Mouse (Mus musculus) heart, embryonic 16.5 days (tissue): Measurements from ENCODE around the gene Sap18. TPM values are rescaled to one million over a fixed set of nuclear protein-coding genes. Genes with fewer than 3 reads are reported as not detected.
"Not testable (repeated sequence)": the region's sequence is repeated elsewhere in the genome, so short reads cannot be mapped to it uniquely, and the experiment has no call there.

Source experiments
- ATAC-seq: fragments of 200-750 bp; cut with Nextera tagmentation; replicated peaks from 2 replicates; pipeline ENCODE4 v1.8.0; 2017; ENCODE audit warnings: moderate number of reproducible peaks; ENCODE audit not compliant: insufficient read depth, low FRiP score; ENCODE audit errors: extremely low read depth
- H3K27ac ChIP-seq: fragments of 300-500 bp; sonication (generic); 2 replicates; pipeline ENCODE4 v1.5.1; 2014; ENCODE audit warnings: mild to moderate bottlenecking, low read length, control low read depth, moderate library complexity
- H3K27me3 ChIP-seq: fragments of 300-500 bp; sonication (generic); 2 replicates; pipeline ENCODE4 v1.6.1; 2014; ENCODE audit warnings: low read length, mixed read lengths; ENCODE audit not compliant: control insufficient read depth, insufficient read depth
- H3K36me3 ChIP-seq: fragments of 300-500 bp; sonication (generic); 2 replicates; pipeline ENCODE4 v1.6.1; 2014; ENCODE audit not compliant: control insufficient read depth, insufficient read depth
- H3K4me1 ChIP-seq: fragments of 300-500 bp; sonication (generic); 2 replicates; pipeline ENCODE4 v1.6.1; 2014; ENCODE audit warnings: low read length, mixed read lengths; ENCODE audit not compliant: control insufficient read depth, insufficient read depth
- H3K4me2 ChIP-seq: fragments of 300-500 bp; sonication (generic); 2 replicates; pipeline ENCODE4 v1.6.1; 2014; ENCODE audit warnings: low read depth, mild to moderate bottlenecking, control low read depth, low read length
- H3K4me3 ChIP-seq: fragments of 300-500 bp; sonication (generic); 2 replicates; pipeline ENCODE4 v1.5.1; 2014; ENCODE audit warnings: mild to moderate bottlenecking, control low read depth, low read length
- H3K9ac ChIP-seq: fragments of 300-500 bp; sonication (generic); 2 replicates; pipeline ENCODE4 v1.6.1; 2014; ENCODE audit warnings: low read length, control low read depth
- H3K9me3 ChIP-seq: fragments of 300-500 bp; sonication (generic); replicated peaks from 2 replicates; pipeline ENCODE4 v1.6.1; 2016; ENCODE audit warnings: low read length; ENCODE audit not compliant: control insufficient read depth
- WGBS: fragments of 180-500 bp; shearing (Covaris S2); extraction: QIAGEN DNeasy Blood & Tissue Kit; methylation state at CpG from one replicate; pipeline ENCODE4 v1.1.7; 2014; 5-methylcytosine and 5-hydroxymethylcytosine counted together
- polyA plus RNA-seq: library from polyadenylated mRNA; unstranded; fragments of >200 nt; fragmentation: Nextera tagmentation; extraction: Ambion mirVana; gene quantifications from 2 replicates; pipeline ENCODE4 v1.2.1, GENCODE M21; 2015

Gene Sap18
- polyA plus RNA-seq, 1 experiment from 2014 or later: 16.4 TPM

- Histone ChIP-seq H3K9me3 (no peaks in the 10 kb centered on the region; the same call in 1 of the 2 replicates), H3K36me3 (peaks cover 46% of the 10 kb centered on the region), H3K27me3 (no peaks in the 10 kb centered on the region), H3K4me2 (no peak overlapping the region), H3K4me3 (no peak overlapping the region), H3K9ac (no peak overlapping the region), H3K4me1 (no peaks in the 10 kb centered on the region), H3K27ac (no peak overlapping the region)
- no peak for ATAC-seq
- WGBS: 71% methylated on average over 2 of the region's 2 CpGs
Observed at GRCm38 (mm10) chr14:57810886-57811285, 12.9 kb downstream of the Sap18 start.

GRCm38 (mm10) chr14:57811844-57812243, 13.9 kb downstream of the Sap18 start:
- ATAC-seq: no peak
- Histone ChIP-seq H3K36me3 (peaks cover 48% of the 10 kb centered on the region), H3K27ac (no peak overlapping the region), H3K27me3 (no peaks in the 10 kb centered on the region), H3K4me1 (no peaks in the 10 kb centered on the region), H3K4me2 (no peak overlapping the region), H3K9ac (no peak overlapping the region), H3K4me3 (no peak overlapping the region), H3K9me3 (no peaks in the 10 kb centered on the region; the same call in 1 of the 2 replicates)
- 92% methylated on average over 5 of the region's 5 CpGs for WGBS

GRCm38 (mm10) chr14:57820839-57821238, 22.9 kb downstream of the Sap18 start:
- ATAC-seq: no peak
- no peaks in the 10 kb centered on the region for H3K27me3 ChIP-seq
- 45% methylated on average over 4 of the region's 4 CpGs for WGBS
- H3K4me2 ChIP-seq: no peak overlapping the region
- peaks cover 10% of the 10 kb centered on the region for H3K4me1 ChIP-seq
- H3K9ac ChIP-seq: no peak overlapping the region
- no peak overlapping the region for H3K27ac ChIP-seq
- H3K36me3 ChIP-seq: peaks cover 35% of the 10 kb centered on the region
- no peak overlapping the region for H3K4me3 ChIP-seq
- no peaks in the 10 kb centered on the region for H3K9me3 ChIP-seq

DNA sequence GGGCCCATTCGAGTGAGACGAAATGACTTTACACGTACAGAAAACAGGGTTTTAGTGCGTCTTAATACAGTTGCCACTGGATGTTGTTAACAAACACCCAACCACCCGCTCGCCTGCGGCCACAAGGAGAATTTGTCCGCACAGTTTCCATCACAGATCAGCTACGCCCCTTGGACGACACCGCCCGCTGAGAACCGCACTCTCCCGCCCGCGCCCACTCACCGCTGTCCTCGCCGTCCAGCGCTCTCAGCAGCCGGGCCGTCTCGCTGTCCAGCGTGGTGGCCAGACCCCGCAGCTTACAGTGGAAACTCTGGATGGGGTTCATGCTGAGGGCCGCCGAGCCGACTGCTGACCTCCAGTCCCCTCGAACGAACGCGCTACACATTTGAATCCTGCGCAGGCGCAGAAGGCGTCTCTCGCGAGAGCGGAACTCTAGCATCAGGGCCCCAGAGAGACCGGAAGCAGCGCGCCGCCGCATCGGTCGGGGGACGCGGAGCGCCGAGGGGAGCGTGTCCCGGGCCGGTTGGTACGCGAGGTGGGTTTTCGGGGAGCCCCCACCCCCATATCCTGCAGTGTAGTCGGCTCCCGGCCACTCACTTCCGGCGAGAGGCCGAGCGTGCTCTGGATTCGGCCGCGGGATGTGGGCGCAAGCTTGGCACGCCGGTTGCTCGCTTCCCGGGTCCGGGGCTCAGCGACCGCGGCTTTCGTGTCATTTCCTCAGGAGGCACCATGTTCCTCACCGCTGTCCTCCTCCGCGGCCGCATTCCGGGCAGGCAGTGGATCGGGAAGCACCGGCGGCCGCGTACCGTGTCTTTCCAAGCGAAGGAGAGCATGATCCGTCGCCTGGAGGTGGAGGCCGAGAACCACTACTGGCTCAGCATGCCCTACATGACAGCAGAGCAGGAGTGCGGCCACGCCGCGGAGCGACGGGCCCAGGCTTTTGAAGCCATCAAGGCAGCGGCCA, 28.1 kb downstream of the Sap18 start, which contains the start of the genes Ska3 and Mrpl57:
Ska3 (minus strand) TSS at position 398 of the 964 bp plus-strand sequence.
Mrpl57 (plus strand) TSS at position 447 of the 964 bp plus-strand sequence.
- Histone ChIP-seq H3K9ac (peak within 1 kb of the TSS; percentile 89), H3K36me3 (peaks cover 11% of the 10 kb centered on the region), H3K4me1 (peaks cover 19% of the 10 kb centered on the region), H3K4me3 (peak within 1 kb of the TSS; percentile 93), H3K4me2 (peak within 1 kb of the TSS; percentile 80), H3K27ac (peak within 1 kb of the TSS; percentile 81), H3K9me3 (no peaks in the 10 kb centered on the region), H3K27me3 (no peaks in the 10 kb centered on the region)
- ATAC-seq: peak; percentile 95
- WGBS: under 1% methylated on average over 96 of the region's 96 CpGs

DNA sequence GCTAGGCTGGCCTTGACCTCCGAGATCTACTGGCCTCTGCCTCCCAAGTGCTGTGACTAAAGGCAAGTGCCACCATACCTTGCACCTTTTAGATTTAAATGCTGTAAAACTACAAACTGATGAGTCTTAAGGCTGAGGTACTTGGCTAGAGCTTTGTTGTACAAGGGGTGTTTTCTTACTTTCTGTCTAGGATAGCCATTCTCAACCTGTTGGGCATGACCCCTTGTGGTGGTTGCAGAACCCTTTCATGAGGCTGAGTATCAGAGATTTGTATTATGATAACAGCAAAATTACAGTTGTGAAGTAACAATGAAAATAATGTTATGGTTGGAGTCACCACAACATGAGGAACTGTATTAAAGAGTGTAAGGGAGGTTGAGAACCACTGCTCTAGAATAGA, 29.3 kb downstream of the Sap18 start:
- Histone ChIP-seq H3K9me3 (no peaks in the 10 kb centered on the region), H3K4me1 (peaks cover 19% of the 10 kb centered on the region), H3K36me3 (peaks cover 1% of the 10 kb centered on the region; the same call in 1 of the 2 replicates), H3K4me3 (peak overlapping the region; percentile 93), H3K4me2 (peak overlapping the region; percentile 80), H3K9ac (peak overlapping the region; percentile 89), H3K27ac (peak overlapping the region; percentile 81), H3K27me3 (no peaks in the 10 kb centered on the region)
- ATAC-seq: no peak
- 67% methylated on average over 1 of the region's 1 CpGs for WGBS

DNA sequence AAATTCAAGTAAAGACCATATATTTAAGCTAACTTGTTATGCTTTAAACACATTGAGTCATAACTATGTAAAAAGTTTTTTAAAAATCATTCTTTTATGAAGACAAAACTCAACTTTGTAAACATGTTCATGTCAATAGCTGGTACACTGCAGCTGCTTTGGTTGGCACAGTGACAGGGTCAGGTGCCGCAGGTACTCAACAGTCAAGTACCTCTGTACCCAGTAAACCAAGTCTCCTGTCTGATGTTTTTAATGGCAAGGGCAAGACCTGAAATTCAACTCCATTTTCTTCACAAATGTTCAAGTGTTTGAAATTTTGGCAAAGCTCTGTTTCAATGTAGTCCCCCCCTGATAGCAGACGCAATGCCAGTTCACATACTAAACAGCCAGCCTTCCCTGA, 35.5 kb downstream of the Sap18 start:
- Histone ChIP-seq H3K27me3 (no peaks in the 10 kb centered on the region), H3K4me2 (no peak overlapping the region), H3K27ac (no peak overlapping the region), H3K9me3 (no peaks in the 10 kb centered on the region), H3K4me3 (no peak overlapping the region), H3K9ac (no peak overlapping the region), H3K36me3 (peaks cover 19% of the 10 kb centered on the region), H3K4me1 (no peaks in the 10 kb centered on the region)
- no peak for ATAC-seq
- 83% methylated on average over 2 of the region's 2 CpGs for WGBS

DNA sequence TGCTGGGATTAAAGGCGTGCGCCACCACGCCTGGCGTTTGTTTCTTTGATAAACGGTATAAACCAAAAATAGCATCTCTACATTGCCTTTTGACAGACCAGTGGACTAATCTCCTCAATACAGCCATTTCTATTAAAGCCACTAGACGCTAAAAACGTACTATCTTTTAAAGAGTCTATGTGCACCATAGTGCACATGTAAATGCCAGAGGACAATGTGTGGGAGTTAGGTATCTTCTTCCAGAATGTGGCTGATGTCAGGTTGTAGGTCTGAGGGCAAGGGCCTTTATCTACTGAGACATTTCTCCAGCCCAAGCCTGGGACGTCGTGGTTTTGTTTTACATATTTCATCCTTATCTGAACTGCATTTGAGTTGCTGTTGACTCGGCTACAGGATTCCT, 37.2 kb downstream of the Sap18 start:
- H3K4me3 ChIP-seq: no peak overlapping the region
- peaks cover 29% of the 10 kb centered on the region for H3K36me3 ChIP-seq
- H3K9ac ChIP-seq: no peak overlapping the region
- no peak overlapping the region for H3K4me2 ChIP-seq
- no peaks in the 10 kb centered on the region for H3K9me3 ChIP-seq
- no peaks in the 10 kb centered on the region for H3K27me3 ChIP-seq
- no peaks in the 10 kb centered on the region for H3K4me1 ChIP-seq
- 77% methylated on average over 10 of the region's 10 CpGs for WGBS
- no peak for ATAC-seq
- H3K27ac ChIP-seq: no peak overlapping the region

- H3K4me2 ChIP-seq: no peak overlapping the region
- H3K9me3 ChIP-seq: no peaks in the 10 kb centered on the region
- peaks cover 11% of the 10 kb centered on the region for H3K36me3 ChIP-seq
- H3K27me3 ChIP-seq: no peaks in the 10 kb centered on the region
- H3K27ac ChIP-seq: no peak overlapping the region
- no peak for ATAC-seq
- no peaks in the 10 kb centered on the region for H3K4me1 ChIP-seq
- H3K4me3 ChIP-seq: no peak overlapping the region
- 84% methylated on average over 3 of the region's 3 CpGs for WGBS
- H3K9ac ChIP-seq: no peak overlapping the region
Observed at GRCm38 (mm10) chr14:57844535-57844934, 46.6 kb downstream of the Sap18 start.

GRCm38 (mm10) chr14:57848061-57848460, 50.1 kb downstream of the Sap18 start:
- H3K4me3 ChIP-seq, ATAC-seq, H3K27me3 ChIP-seq, H3K36me3 ChIP-seq, H3K9me3 ChIP-seq, H3K9ac ChIP-seq, H3K4me2 ChIP-seq, H3K4me1 ChIP-seq, H3K27ac ChIP-seq: not testable (repeated sequence)
- WGBS: 86% methylated on average over 5 of the region's 5 CpGs
